ENCODE assay signal across 19 mouse cellular contexts in the genomic region with DNA sequence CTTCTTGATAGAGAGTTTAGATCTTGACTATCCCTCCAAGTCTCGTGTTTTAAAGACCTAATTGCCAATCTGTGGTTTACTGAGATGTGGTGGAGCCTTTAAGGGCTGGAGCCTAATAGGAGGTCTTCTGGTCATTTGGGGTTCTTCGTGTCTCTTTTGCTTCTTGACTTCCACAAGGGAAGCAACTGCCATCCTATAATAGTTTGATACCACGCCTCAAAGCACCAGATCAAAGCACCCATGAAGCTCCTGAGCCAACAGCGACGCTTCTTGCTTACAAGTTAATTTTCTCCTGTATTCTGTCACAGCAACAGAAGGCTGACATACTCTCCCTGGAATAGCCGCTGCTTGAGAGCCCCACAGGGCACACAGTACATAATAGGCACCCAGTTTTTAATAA. TPM values are rescaled to one million over a fixed set of nuclear protein-coding genes. Genes with fewer than 3 reads are reported as not detected.
"Had no signal": no experiment of that assay in that cellular context is flagged by ENCODE, and none has a peak within 500 bp of the region (broad histone marks: within the 10 kb centered on the region; RNA-seq: fewer than 3 reads in every experiment).

No protein-coding gene starts in this region.

- H3K27me3 ChIP-seq: lung, embryonic 15.5 days; stomach, embryonic 15.5 days had no signal

- H3K27ac ChIP-seq: kidney, postnatal 0 days; left cerebral cortex, adult 2 months; liver, embryonic 14.5 days; lung, embryonic 15.5 days; midbrain, embryonic 10.5 days; midbrain, embryonic 13.5 days; neural tube, embryonic 13.5 days; stomach, embryonic 15.5 days had no signal

- H3K9me3 ChIP-seq: lung, embryonic 15.5 days; megakaryocyte, embryonic 14.5 days; midbrain, embryonic 10.5 days; midbrain, embryonic 13.5 days; neural tube, embryonic 13.5 days; stomach, embryonic 15.5 days had no signal

- ATAC-seq: intestine, postnatal 0 days; midbrain, embryonic 13.5 days; midbrain, embryonic 16.5 days had no signal

- DNase-seq: kidney, adult 2 months; kidney, postnatal 25 days; layer of hippocampus, postnatal 36 days; lung, adult 18-20 months; lung, postnatal 10 days; lung, postnatal 36 days; thymus, postnatal 36 days had no signal

- H3K9ac ChIP-seq: liver, embryonic 14.5 days; lung, embryonic 15.5 days; midbrain, embryonic 13.5 days; neural tube, embryonic 13.5 days; stomach, embryonic 15.5 days had no signal

- H3K36me3 ChIP-seq: lung, embryonic 15.5 days; midbrain, embryonic 10.5 days; midbrain, embryonic 13.5 days; neural tube, embryonic 13.5 days; stomach, embryonic 15.5 days had no signal

- H3K4me2 ChIP-seq: lung, embryonic 15.5 days; midbrain, embryonic 13.5 days; neural tube, embryonic 13.5 days; stomach, embryonic 15.5 days had no signal

- H3K4me3 ChIP-seq: left cerebral cortex, adult 2 months; lung, embryonic 15.5 days; megakaryocyte, embryonic 14.5 days; midbrain, embryonic 10.5 days; midbrain, embryonic 13.5 days; myocyte; neural tube, embryonic 13.5 days; stomach, embryonic 15.5 days had no signal

RNA-seq across cellular contexts. Expression of a gene that starts 45.8 kb away (rescaled TPM):
- polyA plus RNA-seq: neural tube, embryonic 13.5 days had no signal
